In genomic region chr17:6780521-6781115, GRCm38 (mm10) we compare ENCODE assay signal across 8 mouse cellular contexts. TPM values are rescaled to one million over a fixed set of nuclear protein-coding genes. Genes with fewer than 3 reads are reported as not detected.
A peak's percentile ranks its signal among the peaks of the same experiment; 100 is the strongest.
DNase-seq lines count a peak whose midpoint lies in the region; ATAC-seq and TF ChIP-seq lines count a peak whose summit lies in the region.
"Had no signal": no experiment of that assay in that cellular context is flagged by ENCODE, and none has a peak within 500 bp of the region (broad histone marks: within the 10 kb centered on the region; RNA-seq: fewer than 3 reads in every experiment).

No protein-coding gene starts in this region.

- H3K9ac ChIP-seq in lung, embryonic 16.5 days (ENCODE audit: low read length): peak overlapping the region; percentile 58; the same call in 1 of the 2 replicates
- no peak overlapping the region for H3K9ac ChIP-seq in embryonic facial prominence, embryonic 15.5 days
- H3K9ac ChIP-seq in intestine, postnatal 0 days (ENCODE audit: low read depth, low read length): peak overlapping the region; percentile 92
- H3K9ac ChIP-seq in neural tube, embryonic 15.5 days (replicated peaks): no peak overlapping the region

- no peak for ATAC-seq in lung, embryonic 16.5 days (ENCODE audit: low read depth)
- ATAC-seq in embryonic facial prominence, embryonic 15.5 days (ENCODE audit: insufficient number of reproducible peaks, low FRiP score, low TSS enrichment, low read depth): no peak
- ATAC-seq in intestine, postnatal 0 days: no peak
- no peak for ATAC-seq in neural tube, embryonic 15.5 days (ENCODE audit: low FRiP score)

- 39% methylated on average over 4 of the region's 4 CpGs for WGBS in lung, embryonic 16.5 days
- 49% methylated on average over 4 of the region's 4 CpGs for WGBS in embryonic facial prominence, embryonic 15.5 days
- WGBS in intestine, postnatal 0 days: 31% methylated on average over 4 of the region's 4 CpGs
- WGBS in neural tube, embryonic 15.5 days: 62% methylated on average over 4 of the region's 4 CpGs

- TF ChIP-seq CTCF in intestine, postnatal 0 days (IDR thresholded peaks at IDR 0.05; ENCODE audit: low read depth): no peak
- TF ChIP-seq CTCF in left cerebral cortex, adult 2 months (IDR thresholded peaks at IDR 0.05): no peak

- H3K4me1 ChIP-seq in lung, embryonic 16.5 days (replicated peaks; ENCODE audit: control insufficient read depth, insufficient read depth, low read length): peaks cover 44% of the 10 kb centered on the region
- H3K4me1 ChIP-seq in embryonic facial prominence, embryonic 15.5 days: peaks cover 33% of the 10 kb centered on the region
- peaks cover 5% of the 10 kb centered on the region for H3K4me1 ChIP-seq in intestine, postnatal 0 days (replicated peaks; ENCODE audit: control insufficient read depth, insufficient read depth, low read length)
- H3K4me1 ChIP-seq in neural tube, embryonic 15.5 days: peaks cover 38% of the 10 kb centered on the region

- peak overlapping the region; percentile 92 for H3K4me2 ChIP-seq in lung, embryonic 16.5 days (ENCODE audit: low read depth, low read length)
- H3K4me2 ChIP-seq in embryonic facial prominence, embryonic 15.5 days (replicated peaks): peak overlapping the region; percentile 90
- H3K4me2 ChIP-seq in intestine, postnatal 0 days (replicated peaks; ENCODE audit: low read depth): peak overlapping the region; percentile 88
- H3K4me2 ChIP-seq in neural tube, embryonic 15.5 days: peak overlapping the region; percentile 97

- no peak overlapping the region for H3K27ac ChIP-seq in lung, embryonic 16.5 days (ENCODE audit: low read length)
- no peak overlapping the region for H3K27ac ChIP-seq in embryonic facial prominence, embryonic 15.5 days (replicated peaks)
- H3K27ac ChIP-seq in intestine, postnatal 0 days (ENCODE audit: low read depth, low read length): peak overlapping the region; percentile 97
- no peak overlapping the region for H3K27ac ChIP-seq in neural tube, embryonic 15.5 days (replicated peaks)
- no peak overlapping the region for H3K27ac ChIP-seq in left cerebral cortex, adult 2 months

- intact Hi-C loops in left cerebral cortex, adult 2 months (cut with DNase I): no loop called here

- no peaks in the 10 kb centered on the region for H3K27me3 ChIP-seq in lung, embryonic 16.5 days (ENCODE audit: control insufficient read depth, insufficient read depth, low read depth, low read length)
- peaks cover 16% of the 10 kb centered on the region for H3K27me3 ChIP-seq in embryonic facial prominence, embryonic 15.5 days
- no peaks in the 10 kb centered on the region for H3K27me3 ChIP-seq in intestine, postnatal 0 days (replicated peaks; ENCODE audit: control insufficient read depth, insufficient read depth, low read length)
- peaks cover 23% of the 10 kb centered on the region for H3K27me3 ChIP-seq in neural tube, embryonic 15.5 days (replicated peaks)

- no peaks in the 10 kb centered on the region for H3K9me3 ChIP-seq in lung, embryonic 16.5 days (ENCODE audit: control insufficient read depth, low read length)
- H3K9me3 ChIP-seq in embryonic facial prominence, embryonic 15.5 days (replicated peaks): no peaks in the 10 kb centered on the region
- H3K9me3 ChIP-seq in intestine, postnatal 0 days (ENCODE audit: control insufficient read depth): no peaks in the 10 kb centered on the region
- H3K9me3 ChIP-seq in neural tube, embryonic 15.5 days (replicated peaks): no peaks in the 10 kb centered on the region

- no peaks in the 10 kb centered on the region for H3K36me3 ChIP-seq in lung, embryonic 16.5 days (ENCODE audit: control insufficient read depth, insufficient read depth, low read length)
- no peaks in the 10 kb centered on the region for H3K36me3 ChIP-seq in embryonic facial prominence, embryonic 15.5 days
- no peaks in the 10 kb centered on the region for H3K36me3 ChIP-seq in intestine, postnatal 0 days (ENCODE audit: control insufficient read depth, insufficient read depth)
- H3K36me3 ChIP-seq in neural tube, embryonic 15.5 days: no peaks in the 10 kb centered on the region

- peak overlapping the region; percentile 84 for H3K4me3 ChIP-seq in lung, embryonic 16.5 days (ENCODE audit: low read length)
- peak overlapping the region; percentile 80; the same call in 1 of the 2 replicates for H3K4me3 ChIP-seq in embryonic facial prominence, embryonic 15.5 days (replicated peaks)
- peak overlapping the region; percentile 88 for H3K4me3 ChIP-seq in intestine, postnatal 0 days (ENCODE audit: low read depth, low read length)
- peak overlapping the region; percentile 16 for H3K4me3 ChIP-seq in neural tube, embryonic 15.5 days (replicated peaks)
- H3K4me3 ChIP-seq in left cerebral cortex, adult 2 months: no peak overlapping the region

- DNase-seq in lung, postnatal 10 days: no peak
- no peak for DNase-seq in layer of hippocampus, postnatal 36 days
- no peak for DNase-seq in left cerebral cortex, adult 2 months (ENCODE audit: extremely low spot score in 1 of 2, low spot score in 2 of 2)
- DNase-seq: gastrocnemius, postnatal 14 days had no signal

RNA-seq across cellular contexts. Expression of gene Ezr, which starts 2.0 kb away (rescaled TPM):
- 154 and 168 TPM in 2 replicates for polyA plus RNA-seq in lung, embryonic 16.5 days (2015; fragmentation: Nextera tagmentation; extraction: Ambion mirVana)
- polyA plus RNA-seq in embryonic facial prominence, embryonic 15.5 days (2015; fragmentation: Nextera tagmentation; extraction: Ambion mirVana): 80.3 and 96.0 TPM in 2 replicates
- 342 and 379 TPM in 2 replicates for polyA plus RNA-seq in intestine, postnatal 0 days (2015; fragmentation: Nextera tagmentation; extraction: Ambion mirVana)
- 48.0 and 90.3 TPM in 2 replicates for polyA plus RNA-seq in neural tube, embryonic 15.5 days (2015; fragmentation: Nextera tagmentation; extraction: Ambion mirVana)
- total RNA-seq in layer of hippocampus, postnatal 36 days (2021): 10 to 100 TPM; 41.7 to 50.5 TPM
- 10 to 100 TPM; 50.3 to 51.5 TPM for total RNA-seq in left cerebral cortex, adult 2 months (2021)

Comparison
In these comparisons a context has a peak if more than half of its experiments do, and no peak if none do; other contexts are left out.
1. H3K9ac ChIP-seq: peak in lung, embryonic 16.5 days (single experiment) and intestine, postnatal 0 days (single experiment); none in embryonic facial prominence, embryonic 15.5 days (single experiment) and neural tube, embryonic 15.5 days (single experiment).
2. Peak in every context shown above with its lines, with median percentiles within 50 percentile points of each other: H3K4me2 ChIP-seq.